Mouse (Mus musculus): Measurements from ENCODE around the gene Lrrc26.

The Lrrc26 gene

DNA sequence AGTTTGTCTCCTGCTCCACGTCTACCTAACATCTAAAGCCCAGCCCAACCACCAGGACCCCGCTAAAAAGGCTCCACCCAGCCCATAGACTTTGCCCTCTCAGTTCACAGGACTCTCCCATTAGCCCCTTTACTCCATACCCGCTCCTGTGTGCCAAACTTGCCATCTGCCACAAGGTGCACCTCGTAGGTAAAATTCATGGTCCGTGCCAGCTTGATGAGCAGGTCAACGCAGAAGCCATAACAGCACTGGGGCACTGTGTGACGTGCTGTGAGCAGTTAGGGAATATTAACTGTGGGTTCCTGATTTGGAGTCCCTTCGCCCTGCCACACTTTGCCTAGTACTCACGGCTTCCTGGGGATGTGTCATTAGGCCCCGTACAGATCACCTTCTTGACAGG, 8.3 kb downstream of the Lrrc26 start:
- no peak for DNase-seq (ENCODE audit: low spot score)

DNA sequence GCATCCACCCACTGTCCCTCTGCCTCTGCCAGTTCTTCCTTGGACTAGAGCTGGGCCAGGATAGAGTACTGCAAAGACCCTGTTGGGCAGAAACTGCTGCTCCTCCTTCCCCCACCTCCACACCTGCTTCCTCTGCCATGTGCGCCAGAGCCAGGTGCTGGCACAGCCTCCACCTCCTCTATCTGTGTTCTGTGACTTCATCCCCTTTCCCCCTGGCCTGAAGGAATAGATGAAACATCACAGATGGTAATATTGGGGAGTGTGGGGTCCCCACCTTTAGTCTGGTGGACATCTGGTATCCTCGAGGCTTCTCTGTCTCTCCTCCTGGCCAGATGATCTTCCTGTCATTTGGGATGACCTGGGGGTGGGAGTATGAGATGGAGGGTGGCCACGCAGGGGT, 13.7 kb downstream of the Lrrc26 start:
- no peak for DNase-seq (ENCODE audit: low spot score)

DNA sequence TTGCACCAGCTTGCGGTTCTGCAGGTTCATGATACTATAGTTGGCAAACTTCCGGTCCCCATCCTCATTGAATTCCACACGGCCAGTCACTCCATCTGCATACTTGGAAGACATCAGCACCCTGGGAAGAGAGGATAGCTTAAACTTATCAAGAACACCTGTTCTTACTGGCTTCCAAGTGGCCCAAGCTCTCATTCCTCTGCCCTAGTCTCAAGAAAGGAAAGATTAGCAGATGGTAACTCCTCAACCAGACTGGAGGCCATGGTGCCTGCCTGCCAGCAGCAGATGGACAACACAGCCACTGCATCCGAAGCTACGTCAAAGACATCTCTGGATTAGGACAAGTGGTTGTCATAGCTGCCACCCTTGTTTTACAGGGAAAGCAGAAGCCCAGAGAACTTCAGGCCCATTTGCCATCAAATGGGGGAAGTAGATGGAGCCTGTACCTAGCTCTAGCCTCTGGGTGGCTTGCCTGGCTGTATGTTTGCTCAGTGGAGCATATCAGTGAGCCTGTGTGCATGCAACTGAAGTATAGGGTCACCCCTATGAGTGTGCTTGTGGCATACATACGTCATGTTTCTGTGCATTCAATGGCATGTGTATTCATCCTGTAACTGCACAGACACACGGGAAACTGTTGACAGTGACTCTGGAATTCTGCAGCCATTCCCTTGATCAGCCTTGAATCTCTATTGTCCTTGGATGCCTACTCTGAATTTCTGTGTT, 14.4 kb downstream of the Lrrc26 start:
- no peak for DNase-seq (ENCODE audit: low spot score)

DNA sequence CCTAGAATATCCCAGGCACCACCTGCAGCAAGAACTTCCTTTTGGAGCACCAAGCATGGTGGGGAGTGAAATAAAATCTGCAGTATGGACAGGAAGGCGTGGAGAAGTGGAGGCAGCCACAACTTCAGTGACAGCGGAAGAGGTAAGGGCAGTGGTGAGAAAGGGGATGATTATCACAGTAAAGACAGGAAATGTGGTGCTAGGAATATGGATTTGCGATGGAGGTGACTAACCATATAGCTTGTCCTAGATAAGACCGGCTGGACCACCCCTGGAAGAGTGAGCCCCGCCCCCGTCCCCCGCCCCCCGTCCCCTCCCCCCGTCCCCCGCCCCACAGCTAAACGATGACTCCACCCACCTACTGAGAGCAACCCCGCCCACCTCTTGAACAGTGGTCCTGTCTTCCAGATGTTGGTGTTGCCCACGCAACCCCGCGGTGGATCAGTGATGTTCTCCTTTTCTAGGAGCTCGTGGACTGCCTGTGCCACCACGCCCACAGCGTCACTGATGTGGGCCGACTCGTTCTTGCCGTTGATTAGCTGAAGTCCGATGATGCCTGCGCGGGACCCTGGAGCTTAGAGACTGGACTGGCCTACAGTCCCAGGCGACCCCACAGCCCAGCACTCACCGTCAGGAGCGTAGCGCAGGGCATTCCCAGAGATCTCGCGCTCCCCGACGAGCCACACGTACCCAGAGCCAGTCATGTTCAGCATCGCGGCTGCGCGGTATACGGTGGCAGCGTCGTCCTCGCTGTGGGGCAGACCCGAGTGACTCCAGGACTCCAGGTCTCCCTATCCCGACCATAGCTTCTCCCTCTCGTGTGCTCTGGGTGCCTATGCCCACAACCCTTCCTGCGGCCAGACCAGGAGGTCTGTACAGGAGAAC, 15.2 kb downstream of the Lrrc26 start:
- DNase-seq (ENCODE audit: low spot score), result no peak

DNA sequence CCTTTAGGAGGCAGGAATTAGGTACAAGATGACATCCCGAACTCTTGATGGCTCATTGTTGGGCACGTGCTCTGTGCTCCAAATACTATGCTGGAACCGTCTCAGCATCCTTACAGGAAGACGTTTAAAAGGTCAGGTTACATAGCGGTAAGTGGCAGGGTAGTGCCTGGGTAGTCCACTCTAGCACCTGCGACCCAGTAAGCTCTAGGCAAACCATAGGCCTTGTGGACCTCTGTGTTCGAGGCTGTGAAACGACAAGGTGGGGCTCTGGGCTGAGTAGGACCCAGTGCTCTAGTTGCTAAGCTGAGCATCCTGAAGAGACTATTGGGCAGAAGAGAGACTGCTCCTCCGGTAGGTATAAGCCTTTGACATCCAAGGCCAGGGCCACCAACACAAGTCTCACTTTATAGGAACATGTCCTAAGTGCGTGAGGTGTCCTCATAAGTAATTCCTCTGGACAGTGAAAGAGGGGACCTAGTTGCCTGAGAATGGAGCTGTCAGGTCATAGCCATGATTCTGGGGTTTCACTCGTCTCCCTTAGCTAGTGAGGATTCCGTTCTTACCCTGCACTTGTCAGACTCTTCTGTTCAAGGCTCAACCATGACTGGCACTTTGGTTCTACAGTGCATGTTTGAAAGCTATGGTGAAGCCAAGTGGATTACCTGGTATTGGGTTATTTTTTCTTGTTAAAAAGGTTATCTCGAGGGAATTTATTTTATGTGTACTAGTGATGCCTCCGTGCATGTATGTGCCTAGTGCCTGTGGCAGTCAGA, 16.1 kb downstream of the Lrrc26 start:
- DNase-seq (ENCODE audit: low spot score), result no peak

DNA sequence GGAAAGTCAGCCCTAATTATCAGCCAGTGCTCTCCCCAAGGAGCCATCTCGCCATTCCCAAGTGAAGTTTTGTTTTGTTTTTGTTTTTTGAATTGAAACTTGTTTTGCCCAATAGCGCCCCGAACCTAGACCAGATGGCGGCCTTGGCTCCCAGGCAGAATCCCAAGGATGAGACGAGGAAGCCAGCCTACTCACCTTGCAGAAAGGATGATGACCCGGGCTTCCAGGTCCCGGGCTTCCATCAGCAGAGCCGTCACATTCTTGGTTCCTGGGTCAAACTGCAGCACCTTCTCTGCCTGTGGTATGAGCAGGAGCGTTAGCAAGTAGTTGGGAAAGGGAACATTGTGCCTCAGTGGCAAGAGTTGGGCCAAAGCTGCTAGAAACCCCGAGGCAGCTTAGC, 20.5 kb downstream of the Lrrc26 start:
- DNase-seq (ENCODE audit: low spot score), result no peak

DNA sequence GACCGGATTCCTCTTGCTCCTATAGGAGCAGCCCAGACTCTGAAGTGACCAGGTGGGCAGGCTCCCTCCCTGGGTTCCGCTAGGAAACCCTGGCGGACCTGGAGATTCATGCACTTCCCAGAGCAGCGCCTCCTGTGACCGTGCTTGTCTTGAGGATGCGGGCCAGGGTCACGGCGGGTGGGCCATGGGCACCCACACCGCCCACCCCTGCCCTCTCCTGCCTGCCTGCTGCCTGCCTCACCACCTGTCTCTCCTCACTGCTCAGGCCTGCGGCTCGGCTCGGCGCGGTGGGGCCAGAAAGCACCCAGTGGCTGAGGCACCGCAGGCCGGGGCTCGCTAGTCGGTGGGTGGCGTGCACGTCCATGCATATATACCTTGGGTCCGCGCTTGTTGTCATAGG, 21.3 kb downstream of the Lrrc26 start:
- DNase-seq (ENCODE audit: low spot score), result no peak

DNA sequence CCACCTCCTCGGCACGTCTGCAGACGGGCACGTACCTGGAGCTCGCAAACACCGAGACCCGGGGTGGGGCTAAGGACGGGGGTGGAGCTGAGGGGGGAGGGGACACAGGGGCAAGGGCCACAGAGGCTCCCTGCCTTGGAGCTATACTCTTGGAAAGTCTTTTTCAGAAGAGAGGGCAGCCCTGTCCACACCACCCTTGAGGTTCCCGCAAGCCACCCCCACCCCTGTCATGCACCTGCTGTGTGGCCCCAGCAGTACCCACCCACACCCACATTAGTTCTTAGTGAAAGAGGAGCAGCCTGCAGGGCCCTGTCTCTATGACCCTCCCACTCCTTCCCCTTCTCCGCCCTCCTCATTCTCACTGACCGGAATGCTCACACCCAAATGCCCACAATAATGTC, 21.8 kb downstream of the Lrrc26 start:
- DNase-seq (ENCODE audit: low spot score), result no peak

DNA sequence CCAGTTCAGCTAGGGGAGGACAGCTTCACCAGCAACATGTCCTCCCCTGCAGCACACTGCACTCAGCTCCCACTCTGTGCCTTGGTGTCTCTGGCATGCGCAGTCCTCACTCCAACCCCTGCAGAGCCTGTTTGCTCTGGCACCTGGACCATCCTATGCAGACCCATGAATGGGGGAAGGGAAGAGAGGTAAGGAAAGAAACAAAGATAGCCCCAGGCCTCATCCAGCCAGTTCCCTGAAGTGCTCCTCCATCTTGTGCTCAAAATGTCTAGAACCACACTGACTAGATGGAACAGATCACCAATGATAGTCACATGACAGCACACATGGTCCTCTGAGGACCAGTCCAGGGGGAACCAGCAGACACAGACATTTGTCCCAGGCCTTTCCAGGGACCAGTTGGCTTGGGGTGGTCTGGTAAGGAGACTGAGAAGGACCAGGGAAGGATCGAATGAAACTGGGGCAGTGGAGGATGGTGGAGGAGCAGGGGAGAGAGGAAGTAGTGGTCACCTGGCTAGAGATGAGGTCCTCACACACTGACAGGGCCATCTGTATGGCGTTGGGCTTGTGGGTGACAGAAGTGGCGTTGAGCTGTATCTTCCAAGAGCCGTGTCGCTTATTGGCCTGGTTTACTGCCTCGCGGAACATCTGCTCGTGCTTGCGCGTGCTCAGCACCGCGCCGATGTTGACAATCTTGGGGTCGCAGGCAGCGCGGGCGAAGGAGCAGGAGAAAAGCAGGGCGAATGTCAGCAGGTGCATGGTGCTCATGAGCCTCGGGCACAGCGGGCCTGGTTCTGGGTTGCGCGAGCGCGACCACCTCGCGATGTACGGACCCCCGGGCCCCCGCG, 28.6 kb downstream of the Lrrc26 start:
- no peak for DNase-seq (ENCODE audit: low spot score)

DNA sequence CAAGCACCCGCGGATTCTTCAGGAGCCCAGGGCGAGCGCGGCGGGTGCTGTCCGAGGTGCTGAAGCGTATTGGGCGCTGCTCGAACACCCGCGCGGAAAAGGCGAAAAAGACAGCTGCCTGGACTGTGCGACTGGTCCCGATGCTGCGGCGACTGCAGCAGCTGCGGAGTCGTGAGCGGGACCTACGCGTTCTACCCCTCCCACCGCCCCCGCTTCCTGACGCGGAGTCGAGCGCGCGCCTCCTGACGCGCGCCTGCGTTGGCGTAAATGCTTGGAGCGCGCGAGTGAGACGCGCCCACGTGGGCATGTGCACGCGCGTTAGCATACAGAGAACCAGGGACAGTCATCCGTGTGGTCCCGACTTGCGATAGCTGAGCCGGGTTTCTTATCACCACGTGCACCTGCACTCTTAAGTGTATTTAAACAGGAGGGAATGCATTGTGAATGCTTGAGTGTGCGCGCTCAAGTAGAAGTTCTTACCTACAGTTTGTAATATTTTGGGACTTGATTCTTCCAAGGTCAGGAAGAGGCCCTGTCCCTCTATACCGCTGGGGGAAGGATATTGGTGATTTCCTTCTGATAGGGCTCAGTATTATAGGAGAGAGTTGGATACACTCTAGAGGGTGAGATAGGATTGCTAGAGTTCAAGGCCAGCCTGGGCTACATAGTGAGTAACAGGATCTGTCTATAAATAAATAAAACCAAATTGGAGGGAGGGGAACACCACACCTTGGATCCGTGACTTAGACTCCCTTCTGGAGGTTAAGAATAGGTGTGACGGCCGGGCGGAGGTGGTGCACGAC, 29.5 kb downstream of the Lrrc26 start, which contains the start of gene Grin1:
Gene Grin1, minus strand, starts transcription at position 217 of the 803 bp plus-strand sequence.
- DNase-seq (ENCODE audit: low spot score), result no peak

DNA sequence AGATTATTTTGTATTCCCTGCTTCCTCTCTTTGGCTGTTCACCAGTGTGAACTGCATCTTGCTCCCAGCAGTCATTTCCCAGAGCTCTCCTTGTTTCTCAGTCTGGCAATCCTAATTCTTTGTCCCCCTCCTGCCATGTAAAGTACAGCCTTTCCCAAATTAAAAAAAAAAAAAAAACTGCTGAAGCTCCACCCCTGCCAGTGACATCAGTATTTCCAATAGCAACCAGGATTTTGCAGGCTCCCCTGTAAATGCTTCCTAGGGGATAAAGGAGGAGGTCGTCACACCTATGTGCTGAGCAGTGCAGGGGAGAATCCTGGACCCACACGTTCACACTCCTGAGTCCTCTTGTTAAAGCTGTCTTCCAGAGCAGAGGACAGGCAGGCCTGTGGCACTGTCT, 30.4 kb downstream of the Lrrc26 start:
- no peak for DNase-seq (ENCODE audit: low spot score)

DNA sequence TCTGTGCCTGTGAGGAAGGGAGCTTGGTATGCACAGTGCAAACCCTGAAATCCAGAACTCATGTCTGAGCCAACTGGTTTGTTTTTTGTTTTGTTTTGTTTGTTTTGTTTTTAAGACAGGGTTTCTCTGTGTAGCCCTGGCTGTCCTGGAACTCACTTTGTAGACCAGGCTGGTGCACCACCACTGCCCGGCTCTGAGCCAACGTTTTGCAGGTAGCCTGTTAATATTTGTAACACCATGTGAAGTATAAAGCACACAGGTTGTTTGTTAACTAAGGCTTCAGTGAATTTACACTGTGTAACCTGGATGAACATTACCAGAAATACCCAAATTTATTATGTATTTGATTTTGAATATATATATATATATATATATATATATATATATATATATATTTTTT, 36.3 kb downstream of the Lrrc26 start:
- DNase-seq (ENCODE audit: low spot score), result no peak

DNA sequence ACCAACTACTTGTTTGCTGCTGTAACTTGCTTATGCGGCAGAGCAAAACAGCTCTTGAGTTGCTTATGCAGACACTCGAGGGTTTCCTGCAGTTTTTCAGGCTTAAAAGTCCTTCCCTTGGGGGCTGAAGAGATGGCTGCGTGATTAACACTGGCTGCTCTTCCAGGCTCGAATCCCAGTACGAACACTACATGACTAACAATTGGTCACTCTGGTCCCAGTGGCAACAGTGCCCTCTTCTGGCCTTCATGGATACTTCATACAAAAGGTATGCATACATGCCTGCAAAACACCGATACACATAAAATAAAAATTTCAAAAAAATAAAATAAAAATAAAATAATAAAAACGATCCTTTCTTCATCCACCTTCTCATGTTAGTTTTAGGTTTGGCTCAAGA, 38.7 kb downstream of the Lrrc26 start:
- DNase-seq (ENCODE audit: low spot score), result peak; percentile 32

DNA sequence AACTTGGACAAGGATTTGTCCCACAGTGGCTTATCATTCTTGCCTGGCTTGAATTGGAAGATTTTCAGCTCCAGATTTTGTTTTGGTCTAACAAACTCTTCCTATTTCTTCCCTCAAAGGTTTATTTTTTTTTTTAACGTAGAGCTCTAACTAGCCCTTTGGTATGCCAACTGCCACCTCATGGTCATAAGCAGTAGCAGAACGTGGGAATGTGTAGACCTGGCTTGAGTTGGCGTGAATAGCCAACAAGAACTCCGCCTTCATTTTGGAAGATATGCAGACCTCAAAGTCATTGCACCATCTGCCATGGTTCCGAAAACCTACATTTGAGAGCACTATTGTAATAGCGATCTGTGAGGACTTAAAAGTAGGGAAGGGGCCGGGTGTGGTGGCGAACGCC, 41.8 kb downstream of the Lrrc26 start:
- peak; percentile 21 for DNase-seq (ENCODE audit: low spot score)

DNA sequence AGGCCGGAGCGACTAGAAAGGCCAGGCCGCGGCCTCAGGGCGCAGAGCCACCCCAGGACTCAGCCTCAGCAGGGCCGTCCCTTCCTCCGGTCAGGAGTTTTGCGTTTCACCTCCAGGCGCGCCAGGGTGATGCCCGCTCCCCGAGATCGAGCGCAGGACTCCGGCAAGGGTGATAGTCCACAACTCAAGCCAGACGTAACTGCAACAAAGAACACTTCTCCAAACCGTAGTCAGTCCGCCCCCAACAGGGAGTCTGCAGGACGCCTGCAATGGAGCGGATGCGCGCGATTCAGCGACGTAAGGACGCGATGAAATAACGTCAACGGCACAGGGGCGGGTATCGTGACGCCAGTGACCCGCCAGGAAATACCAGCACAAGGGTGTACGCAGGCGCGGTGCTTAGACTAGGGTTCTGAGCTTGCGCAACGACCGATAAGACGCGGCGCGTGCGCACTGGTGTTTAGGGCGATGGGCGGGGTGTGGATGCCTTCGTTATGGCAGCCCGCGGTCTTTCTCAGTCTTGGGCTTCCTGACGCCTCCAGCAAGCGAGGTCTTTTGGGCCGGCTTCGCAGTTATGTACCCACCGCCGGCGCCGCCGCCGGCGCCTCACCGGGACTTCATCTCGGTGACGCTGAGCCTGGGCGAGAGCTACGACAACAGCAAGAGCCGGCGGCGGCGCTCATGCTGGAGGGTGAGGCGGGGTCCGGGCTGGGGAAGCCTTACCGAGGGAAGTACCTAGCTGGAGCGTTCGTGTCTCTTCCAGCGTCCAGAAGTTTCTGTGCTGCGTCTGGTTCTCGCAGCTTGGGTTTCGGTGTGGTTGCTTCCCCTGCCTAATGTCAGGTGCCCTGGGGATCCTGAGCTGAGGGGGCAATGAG, 42.8 kb downstream of the Lrrc26 start, which contains the start of gene Man1b1:
Gene Man1b1, plus strand, starts transcription at position 53 of the 875 bp plus-strand sequence.
- DNase-seq (ENCODE audit: low spot score), result peak; percentile 99

DNA sequence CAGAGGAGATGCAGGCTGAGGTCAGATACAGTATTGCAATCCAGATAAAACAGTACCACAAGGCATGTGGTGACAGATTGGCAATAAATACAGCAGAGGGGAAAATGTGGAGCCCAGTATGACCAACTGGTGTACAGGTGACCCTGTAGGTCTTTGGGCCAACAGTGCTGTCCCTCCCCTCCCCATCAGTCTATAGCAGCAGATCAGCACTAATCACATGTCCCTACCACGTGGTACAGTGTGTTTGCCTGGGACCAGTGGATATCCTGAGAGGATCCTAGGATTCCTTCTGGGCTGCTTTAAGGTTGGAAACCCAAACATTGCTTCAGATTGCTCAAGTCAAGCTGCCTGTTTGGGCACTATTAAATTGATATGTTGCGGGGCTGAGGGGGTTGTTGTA, 43.9 kb downstream of the Lrrc26 start:
- no peak for DNase-seq (ENCODE audit: low spot score)

DNA sequence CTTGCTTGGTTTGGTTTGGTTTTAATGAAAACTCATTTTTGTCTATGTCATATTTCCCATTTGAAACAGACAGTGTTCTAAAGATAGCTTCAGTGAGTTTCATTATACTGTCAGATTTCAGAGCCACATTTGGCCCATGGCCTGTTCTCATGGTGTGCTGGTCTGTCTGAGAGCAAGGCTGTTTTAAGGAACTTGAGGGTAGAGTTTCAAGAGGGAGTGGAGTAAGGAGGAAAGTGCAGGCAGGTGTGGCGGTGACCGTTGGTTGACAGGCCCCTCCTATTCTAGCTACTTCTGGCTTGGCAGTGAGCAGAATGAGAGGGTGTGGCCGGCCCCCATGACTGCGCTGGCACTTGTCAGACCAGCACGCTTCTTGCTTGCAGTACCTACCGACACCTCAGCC, 48.6 kb downstream of the Lrrc26 start:
- no peak for DNase-seq (ENCODE audit: low spot score)

Measured in adipocyte (in vitro differentiated cells).